Mouse (Mus musculus): Measurements from ENCODE around the gene Rnf213. TPM values are rescaled to one million over a fixed set of nuclear protein-coding genes. Genes with fewer than 3 reads are reported as not detected.

Rnf213 gene
- total RNA-seq, 2 experiments from 2014 or later, result 3.4 to 3.9 TPM

DNA sequence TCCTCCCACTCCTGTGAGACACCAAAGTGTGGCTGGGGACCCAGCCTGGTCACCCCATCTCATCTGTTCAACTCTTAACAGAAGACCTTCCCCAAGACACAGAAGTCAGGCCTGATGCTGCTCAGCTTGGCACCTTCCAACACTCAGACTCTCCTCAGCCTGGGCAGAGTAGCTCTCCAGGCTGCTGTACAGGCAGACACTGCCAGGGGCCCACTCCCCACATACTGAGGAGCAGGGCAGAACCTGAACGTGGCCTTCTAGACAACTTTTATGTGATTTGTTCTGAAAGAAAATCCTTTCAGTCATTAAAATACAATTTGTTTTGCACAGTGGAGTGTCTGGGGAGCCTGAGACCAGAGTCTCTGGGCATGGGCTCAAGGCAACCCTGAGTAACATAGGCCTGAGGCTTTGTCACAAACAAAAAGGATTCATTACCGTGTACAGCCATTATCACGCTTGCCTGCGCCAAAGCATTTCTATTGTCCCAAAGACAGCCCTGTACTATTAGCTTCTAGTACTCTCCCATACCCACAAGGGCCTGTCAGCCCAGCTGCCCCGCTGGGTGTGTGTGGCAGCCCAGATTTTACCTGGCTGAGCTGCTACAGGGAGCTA is 116.4 kb downstream of the Rnf213 start:
- Histone ChIP-seq H3K4me3 (no peak overlapping the region), H3K27ac (peak overlapping the region; percentile 80)
- TF ChIP-seq CTCF (IDR thresholded peaks at IDR 0.05), result no peak
- no peak for DNase-seq (ENCODE audit: extremely low spot score in 1 of 2, low spot score in 2 of 2)
- intact Hi-C loops (cut with DNase I), result loop anchor here (5.0 to 10.0 kb wide), 2 partner anchors 93 to 276 kb away; partner anchors contain the start of gene Rptor

DNA sequence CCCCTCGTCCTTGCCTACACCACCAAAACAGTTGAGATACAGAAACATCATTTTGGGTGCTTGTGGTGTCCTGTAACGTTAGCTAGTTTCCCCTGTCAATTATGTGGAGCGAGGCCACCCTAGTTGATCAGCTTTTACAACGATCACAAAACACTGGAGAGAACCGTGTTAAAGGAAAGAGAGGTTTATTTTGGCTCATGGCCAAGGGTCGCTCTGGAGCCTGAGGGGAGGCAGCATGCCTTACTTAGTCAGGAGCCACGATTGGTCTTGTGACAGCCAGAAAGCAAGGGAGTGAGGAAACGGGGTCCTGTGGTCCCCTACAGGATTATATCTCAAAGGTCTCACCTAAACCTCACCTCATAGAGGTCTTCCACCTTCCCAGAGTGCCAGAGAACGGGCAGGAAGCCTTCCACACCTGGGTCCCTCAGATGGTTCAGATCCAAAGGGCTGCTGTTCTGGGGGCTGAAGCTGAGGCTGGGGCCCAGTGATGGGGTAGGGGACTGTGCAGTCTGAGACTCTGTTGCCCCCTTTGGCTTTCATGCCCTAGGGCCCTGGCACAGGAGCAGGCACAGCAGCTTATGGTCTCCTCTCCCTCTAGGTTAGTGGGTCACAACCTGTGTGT is 120.2 kb downstream of the Rnf213 start:
- intact Hi-C loops (cut with DNase I), result no loop called here
- DNase-seq (ENCODE audit: extremely low spot score in 1 of 2, low spot score in 2 of 2), result no peak
- TF ChIP-seq CTCF (IDR thresholded peaks at IDR 0.05), result no peak
- no peak overlapping the region for H3K4me3 ChIP-seq
- H3K27ac ChIP-seq, result no peak overlapping the region

DNA sequence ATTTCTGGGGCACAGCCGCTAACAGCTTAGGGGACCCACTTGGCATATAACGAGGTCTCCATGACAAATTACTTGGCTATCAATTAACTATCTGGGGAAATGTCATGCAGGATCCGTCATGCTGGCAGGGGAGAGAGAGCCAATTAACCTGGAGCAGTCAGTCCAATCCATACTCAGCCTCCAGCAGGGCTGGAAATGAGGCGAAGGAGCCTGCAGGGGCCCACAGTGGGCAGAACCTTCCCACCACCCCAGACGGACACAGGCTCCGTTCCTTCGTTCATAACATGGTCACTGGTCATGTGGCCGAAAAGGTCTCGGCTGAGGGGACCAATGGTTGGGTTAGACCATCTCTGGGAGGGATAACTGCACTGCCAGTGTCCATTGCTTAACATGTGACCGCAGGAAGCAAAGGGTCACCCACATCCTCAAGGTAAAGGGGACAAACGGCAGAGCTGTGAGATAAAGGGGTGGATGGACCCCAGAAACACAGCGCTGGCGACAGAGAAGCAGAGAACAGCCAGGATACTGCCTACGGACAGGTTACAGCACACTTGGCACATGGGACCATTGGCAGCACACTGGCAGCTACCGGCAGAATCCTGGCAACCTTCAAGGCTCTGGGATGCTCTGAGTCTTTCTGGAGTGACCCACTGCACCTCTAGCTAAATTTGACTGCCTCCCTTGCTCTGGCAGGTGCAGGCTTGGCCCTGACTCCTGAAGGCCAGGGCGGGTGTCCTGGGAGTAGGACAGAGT is 121.4 kb downstream of the Rnf213 start:
- TF ChIP-seq CTCF (IDR thresholded peaks at IDR 0.05), result no peak
- no peak for DNase-seq (ENCODE audit: extremely low spot score in 1 of 2, low spot score in 2 of 2)
- peak overlapping the region; percentile 94 for H3K27ac ChIP-seq
- H3K4me3 ChIP-seq, result no peak overlapping the region
- intact Hi-C loops (cut with DNase I), result loop anchor here (2.0 kb wide), 1 partner anchor 33 kb away; the partner anchor contains the start of gene Nptx1

DNA sequence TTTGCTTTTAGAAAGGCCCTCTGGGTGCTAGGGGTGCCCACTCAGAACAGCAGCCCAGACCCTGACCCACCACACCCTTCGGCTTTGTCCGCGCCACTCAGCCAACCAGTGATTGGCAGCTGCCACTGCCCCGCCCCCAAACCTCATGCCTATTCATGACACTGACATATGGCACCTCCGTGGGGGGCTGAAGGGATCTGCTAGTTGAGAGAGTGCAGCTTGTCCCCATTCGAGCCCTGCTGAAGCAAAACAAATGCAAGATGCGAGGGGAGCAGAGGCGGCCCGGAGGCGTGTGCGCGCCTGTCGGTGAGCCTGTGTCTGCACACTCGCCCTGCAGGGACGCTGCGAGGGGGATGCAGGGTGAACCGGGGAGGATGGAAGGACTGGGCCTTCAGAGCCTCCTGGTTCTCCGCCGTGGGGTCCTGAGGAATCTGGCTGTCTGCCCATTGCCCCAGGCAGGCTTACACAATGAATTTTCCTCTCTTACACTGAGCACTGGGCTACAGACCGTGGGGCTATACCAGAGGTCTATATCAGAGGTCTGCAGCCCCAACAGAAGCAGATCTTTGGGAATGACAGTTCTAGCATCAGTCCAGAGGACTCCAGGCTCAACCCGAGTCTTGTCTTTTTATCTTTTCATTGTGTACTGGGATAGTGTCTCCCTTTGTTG is 122.2 kb downstream of the Rnf213 start:
- H3K4me3 ChIP-seq, result no peak overlapping the region
- peak; percentile 48 for TF ChIP-seq CTCF (IDR thresholded peaks at IDR 0.05)
- intact Hi-C loops (cut with DNase I), result loop anchor here (2.0 to 5.0 kb wide), 4 partner anchors 32 to 477 kb away; partner anchors contain the start of gene Nptx1

DNA sequence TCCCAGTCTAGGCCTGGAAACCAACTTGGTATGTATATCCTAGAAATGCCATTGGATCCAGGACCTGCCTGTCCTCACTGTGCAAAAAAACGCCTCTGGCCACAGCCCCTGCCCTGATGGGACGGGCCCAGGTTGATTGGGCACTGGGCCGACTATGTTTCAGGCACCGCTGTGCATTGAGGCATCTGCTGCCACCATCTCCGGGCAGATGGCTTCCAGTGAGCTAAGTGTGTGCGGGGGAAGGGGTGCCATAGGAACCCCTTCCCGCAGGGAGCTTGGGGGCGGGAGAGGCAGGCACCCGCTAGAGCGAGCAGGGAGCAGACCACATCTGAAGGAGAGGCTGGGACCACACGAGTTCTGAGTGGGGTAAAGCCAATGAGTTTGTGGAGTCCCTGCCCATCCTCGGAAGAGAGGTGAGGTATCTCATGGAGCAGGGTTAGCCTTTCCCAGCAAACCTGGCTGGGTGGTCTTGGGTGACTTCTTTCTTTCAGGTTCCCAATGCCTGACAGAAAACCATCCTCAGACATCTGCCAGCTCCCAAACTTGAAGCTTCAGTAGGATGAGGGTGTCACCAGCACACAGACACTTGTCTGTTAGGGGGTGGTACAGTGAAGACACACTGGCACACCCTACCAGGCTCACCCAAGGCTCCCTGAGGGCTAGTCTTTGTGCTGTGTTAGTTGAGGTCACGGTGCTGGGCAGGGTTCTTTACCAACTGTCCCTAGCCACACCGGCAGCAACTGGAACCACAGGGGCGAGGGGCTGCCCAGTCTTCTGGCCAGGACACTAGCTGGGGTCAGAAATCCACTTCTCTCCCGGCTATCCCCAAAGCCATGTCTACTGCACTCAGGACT is 123.2 kb downstream of the Rnf213 start:
- Histone ChIP-seq H3K4me3 (no peak overlapping the region), H3K27ac (peak overlapping the region; percentile 94)
- intact Hi-C loops (cut with DNase I), result loop anchor here (2.0 to 5.0 kb wide), 4 partner anchors 31 to 476 kb away; partner anchors contain the start of gene Nptx1
- no peak for TF ChIP-seq CTCF (IDR thresholded peaks at IDR 0.05)
- DNase-seq (ENCODE audit: extremely low spot score in 1 of 2, low spot score in 2 of 2), result peak; percentile 58 to 74

More for the DNA sequence above, 122.2 kb downstream of the Rnf213 start:
- peak overlapping the region; percentile 94 for H3K27ac ChIP-seq
- peak; percentile 52 to 70 for DNase-seq (ENCODE audit: extremely low spot score in 1 of 2, low spot score in 2 of 2)

DNA sequence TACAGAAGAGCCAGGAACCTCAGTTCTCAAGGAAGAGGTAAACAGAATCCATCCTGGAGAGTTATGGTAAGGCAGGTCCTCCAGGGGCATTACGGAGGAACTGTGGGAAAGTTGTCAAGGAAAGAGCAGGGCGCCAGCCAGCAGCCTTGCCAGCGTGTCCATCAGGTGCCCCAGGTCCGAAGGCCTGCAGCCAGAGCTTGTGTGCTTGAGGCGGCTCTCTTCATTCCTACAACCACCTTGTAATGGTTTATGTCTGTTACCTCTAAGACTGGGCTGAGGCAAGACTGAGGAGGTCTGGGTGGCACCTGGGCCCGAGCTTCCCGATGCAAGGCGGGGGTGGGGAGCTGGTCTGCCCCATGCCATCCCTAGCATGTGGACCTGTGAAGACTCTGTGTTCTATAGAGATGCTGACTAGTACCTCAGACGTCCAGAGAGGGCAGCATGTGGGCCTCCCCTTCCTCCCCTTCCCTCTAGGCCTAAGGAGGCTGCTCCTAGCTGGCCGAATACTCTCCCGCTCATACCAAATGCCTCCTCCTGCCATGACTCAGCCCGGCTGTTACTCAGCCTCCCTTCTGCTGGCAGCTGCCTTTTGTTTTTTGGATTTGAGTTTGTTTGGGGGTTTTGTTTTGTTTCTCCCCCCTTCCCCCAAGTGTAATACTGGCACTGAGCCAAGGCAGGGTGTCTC is 123.9 kb downstream of the Rnf213 start:
- Histone ChIP-seq H3K4me3 (no peak overlapping the region), H3K27ac (peak overlapping the region; percentile 94)
- peak; percentile 7; the same call in 1 of the 2 replicates for TF ChIP-seq CTCF (IDR thresholded peaks at IDR 0.05)
- intact Hi-C loops (cut with DNase I), result loop anchor here (5.0 kb wide), 3 partner anchors 280 to 475 kb away; no protein-coding TSS in a partner anchor
- DNase-seq (ENCODE audit: extremely low spot score in 1 of 2, low spot score in 2 of 2), result peak; percentile 39 to 59

DNA sequence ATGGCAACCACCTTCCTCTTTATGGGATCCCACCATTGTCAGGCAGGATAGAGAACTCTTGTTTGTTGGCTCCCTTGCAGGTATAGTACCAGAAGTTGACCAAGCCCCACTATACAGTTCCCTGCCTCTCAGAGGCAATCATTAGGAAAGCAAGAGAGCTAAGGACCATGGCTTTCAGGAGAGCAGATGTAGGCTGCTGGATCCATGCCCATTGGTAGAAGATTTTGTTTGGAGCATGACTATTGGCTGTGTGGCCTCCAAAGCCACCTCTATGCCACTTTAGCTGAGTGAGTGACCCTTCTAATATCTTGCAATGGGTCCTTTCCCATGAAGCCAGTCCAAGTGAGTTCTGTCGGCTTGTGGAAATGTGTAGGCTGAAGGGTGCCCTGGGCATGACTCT is 126.5 kb downstream of the Rnf213 start:
- intact Hi-C loops (cut with DNase I), result loop anchor here (5.0 kb wide), 3 partner anchors 278 to 473 kb away; no protein-coding TSS in a partner anchor
- Histone ChIP-seq H3K4me3 (no peak overlapping the region), H3K27ac (peak overlapping the region; percentile 88)
- no peak for TF ChIP-seq CTCF (IDR thresholded peaks at IDR 0.05)
- DNase-seq (ENCODE audit: extremely low spot score in 1 of 2, low spot score in 2 of 2), result no peak

DNA sequence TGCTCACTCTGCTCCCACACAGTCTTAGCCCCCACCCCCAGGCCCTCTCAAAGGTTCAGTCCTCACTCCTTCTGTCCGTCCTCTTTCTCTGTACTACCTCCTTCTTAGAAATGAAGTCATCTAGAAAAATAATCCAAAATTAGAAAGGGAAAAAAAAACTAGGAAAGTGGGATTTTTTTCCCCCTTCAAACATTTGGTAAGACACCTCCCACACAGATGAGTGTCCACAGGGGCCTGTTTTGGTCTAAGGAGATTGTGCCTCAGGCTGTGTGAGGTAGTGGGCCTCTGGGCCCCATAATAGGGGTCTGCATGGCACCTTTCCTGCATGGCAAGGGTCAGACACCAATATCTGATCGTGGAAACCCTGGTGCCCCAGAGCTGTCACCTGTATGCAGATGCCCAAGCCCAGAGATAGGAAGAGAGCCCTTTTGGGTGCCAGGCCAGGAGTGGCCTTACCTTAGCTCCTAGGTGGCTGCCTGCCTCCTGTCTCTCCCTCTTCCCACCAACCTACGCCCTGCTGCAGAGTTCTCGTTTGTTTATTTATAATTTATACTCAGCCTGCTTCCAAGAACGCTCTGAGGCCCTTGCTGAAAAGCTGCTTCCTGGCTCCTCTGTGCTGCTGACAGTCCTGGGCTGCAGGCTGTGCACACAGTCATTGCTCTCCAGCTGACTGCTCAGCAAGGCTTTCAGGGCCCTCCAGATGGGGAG is 127.3 kb downstream of the Rnf213 start:
- peak in 1 of 2 experiments; percentile 51 for DNase-seq (ENCODE audit: extremely low spot score in 1 of 2, low spot score in 2 of 2)
- no peak for TF ChIP-seq CTCF (IDR thresholded peaks at IDR 0.05)
- H3K27ac ChIP-seq, result peak overlapping the region; percentile 88
- intact Hi-C loops (cut with DNase I), result no loop called here
- H3K4me3 ChIP-seq, result no peak overlapping the region

DNA sequence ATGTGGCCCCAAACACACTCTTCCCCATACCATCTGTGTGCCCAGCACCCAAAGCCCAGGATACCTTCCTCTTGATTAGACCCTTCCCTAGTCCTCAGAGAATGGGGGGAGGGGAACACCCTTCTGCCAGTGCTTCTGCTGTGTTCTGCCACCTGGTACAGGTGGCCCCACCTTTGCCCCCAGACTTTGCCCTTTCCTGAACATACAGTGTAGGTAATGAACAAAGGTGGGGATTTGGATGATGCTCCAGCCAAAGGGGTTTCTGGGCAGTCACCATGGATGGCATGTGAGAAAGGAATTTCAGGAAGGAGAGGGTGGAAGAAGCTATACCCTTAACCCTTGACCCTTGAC is 127.8 kb downstream of the Rnf213 start:
- no peak for TF ChIP-seq CTCF (IDR thresholded peaks at IDR 0.05)
- DNase-seq (ENCODE audit: extremely low spot score in 1 of 2, low spot score in 2 of 2), result no peak
- peak overlapping the region; percentile 88 for H3K27ac ChIP-seq
- no peak overlapping the region for H3K4me3 ChIP-seq
- intact Hi-C loops (cut with DNase I), result no loop called here
